Mouse (Mus musculus) neural tube, embryonic 13.5 days (tissue): ENCODE data around the gene Mical1. TPM values are rescaled to one million over a fixed set of nuclear protein-coding genes. Genes with fewer than 3 reads are reported as not detected.
"Not testable (repeated sequence)": the region's sequence is repeated elsewhere in the genome, so short reads cannot be mapped to it uniquely, and the experiment has no call there.

Experiments used
- ATAC-seq: fragments of 200-750 bp; cut with Nextera tagmentation; 2 replicates; pipeline ENCODE4 v1.8.0; 2017; ENCODE audit warnings: low read depth, mild to moderate bottlenecking, moderate TSS enrichment, moderate library complexity
- H3K27ac ChIP-seq: fragments of 300-500 bp; sonication (generic); replicated peaks from 2 replicates; pipeline ENCODE4 v1.5.1; 2015; ENCODE audit warnings: moderate library complexity, mild to moderate bottlenecking, inconsistent platforms
- H3K27me3 ChIP-seq: fragments of 300-500 bp; sonication (generic); 2 replicates; pipeline ENCODE4 v1.6.1; 2015; ENCODE audit warnings: mild to moderate bottlenecking, inconsistent platforms
- H3K36me3 ChIP-seq: fragments of 300-500 bp; sonication (generic); 2 replicates; pipeline ENCODE4 v1.6.1; 2015; ENCODE audit warnings: mild to moderate bottlenecking, inconsistent platforms
- H3K4me1 ChIP-seq: fragments of 300-500 bp; sonication (generic); replicated peaks from 2 replicates; pipeline ENCODE4 v1.6.1; 2015; ENCODE audit warnings: inconsistent platforms
- H3K4me2 ChIP-seq: fragments of 300-500 bp; sonication (generic); 2 replicates; pipeline ENCODE4 v1.6.1; 2015; ENCODE audit warnings: inconsistent platforms, mild to moderate bottlenecking, moderate library complexity
- H3K4me3 ChIP-seq: fragments of 300-500 bp; sonication (generic); 2 replicates; pipeline ENCODE4 v1.5.1; 2015; ENCODE audit warnings: mild to moderate bottlenecking, inconsistent platforms
- H3K9ac ChIP-seq: fragments of 300-500 bp; sonication (generic); 2 replicates; pipeline ENCODE4 v1.6.1; 2015; ENCODE audit warnings: moderate library complexity, mild to moderate bottlenecking, inconsistent platforms
- H3K9me3 ChIP-seq: fragments of 300-500 bp; sonication (generic); 2 replicates; pipeline ENCODE4 v1.6.1; 2016; ENCODE audit warnings: inconsistent platforms
- WGBS: fragments of 180-500 bp; shearing (Covaris S2); methylation state at CpG from one replicate; pipeline ENCODE4 v1.1.7; 2015; 5-methylcytosine and 5-hydroxymethylcytosine counted together
- polyA plus RNA-seq: library from polyadenylated mRNA; unstranded; fragments of >200 nt; fragmentation: Nextera tagmentation; extraction: Ambion mirVana; gene quantifications from 2 replicates; pipeline ENCODE4 v1.2.1, GENCODE M21; 2015

Mical1 gene
- polyA plus RNA-seq, 1 experiment from 2014 or later, result 36.0 TPM

GRCm38 (mm10) chr10:41505446-41505845, 29.3 kb downstream of the Mical1 start:
- not testable (repeated sequence) for H3K9ac ChIP-seq, H3K4me3 ChIP-seq, H3K27me3 ChIP-seq, H3K9me3 ChIP-seq, H3K4me2 ChIP-seq, H3K4me1 ChIP-seq, H3K27ac ChIP-seq, H3K36me3 ChIP-seq
- WGBS, result 3% methylated on average over 3 of the region's 3 CpGs
- ATAC-seq, result peak; percentile 87

- no peak overlapping the region for H3K4me2 ChIP-seq
- no peak overlapping the region for H3K9ac ChIP-seq
- no peak overlapping the region for H3K27ac ChIP-seq
- no peaks in the 10 kb centered on the region for H3K36me3 ChIP-seq
- WGBS, result 33% methylated on average over 2 of the region's 2 CpGs
- H3K4me3 ChIP-seq, result no peak overlapping the region
- ATAC-seq, result no peak
- no peaks in the 10 kb centered on the region for H3K4me1 ChIP-seq
- H3K9me3 ChIP-seq, result no peaks in the 10 kb centered on the region
- H3K27me3 ChIP-seq, result no peaks in the 10 kb centered on the region
Observed at GRCm38 (mm10) chr10:41509160-41509559, 33.0 kb downstream of the Mical1 start.

DNA sequence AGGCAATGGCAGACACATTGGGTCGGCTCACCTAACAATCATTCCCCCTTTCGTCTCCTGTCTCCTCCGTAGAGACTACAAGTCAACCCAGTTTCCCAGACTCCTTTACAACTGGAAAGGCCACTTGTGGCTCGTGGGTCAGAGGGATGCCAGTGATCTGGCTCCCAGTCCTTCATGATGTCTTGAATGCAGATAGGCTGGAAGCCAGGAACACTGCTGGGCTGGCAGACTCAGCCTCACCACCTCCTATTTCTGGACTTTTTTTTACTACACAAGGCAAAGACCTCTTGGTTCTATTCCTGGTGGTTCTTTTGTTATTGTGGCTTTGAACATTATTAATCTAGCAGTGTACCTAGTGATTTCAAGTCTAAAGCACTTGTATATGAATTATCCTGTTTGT, 38.2 kb downstream of the Mical1 start:
- Histone ChIP-seq H3K4me3 (no peak overlapping the region), H3K4me1 (no peaks in the 10 kb centered on the region), H3K9me3 (no peaks in the 10 kb centered on the region), H3K4me2 (no peak overlapping the region), H3K9ac (no peak overlapping the region), H3K36me3 (no peaks in the 10 kb centered on the region), H3K27ac (no peak overlapping the region), H3K27me3 (no peaks in the 10 kb centered on the region)
- WGBS, result 79% methylated on average over 4 of the region's 4 CpGs
- no peak for ATAC-seq

DNA sequence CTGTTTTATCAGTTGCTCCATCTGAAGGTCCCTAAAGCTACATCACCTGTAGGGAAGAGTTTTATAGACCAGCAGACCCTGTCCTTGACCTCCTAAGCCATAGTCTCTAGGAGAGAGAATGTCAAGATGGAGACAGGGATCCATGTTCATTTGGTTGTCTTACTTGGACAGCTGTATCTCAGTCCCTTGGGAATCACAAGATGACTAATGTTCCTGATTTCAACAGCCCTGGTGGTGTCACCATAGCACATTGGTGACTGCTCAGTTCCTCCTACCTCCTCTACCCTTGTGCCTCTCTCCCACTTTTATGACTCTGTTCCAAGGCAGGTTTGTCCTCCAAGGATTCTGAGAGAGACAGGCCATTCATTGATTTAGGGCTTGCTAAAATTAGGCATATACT, 38.8 kb downstream of the Mical1 start:
- Histone ChIP-seq H3K4me1 (no peaks in the 10 kb centered on the region), H3K27me3 (no peaks in the 10 kb centered on the region), H3K9ac (no peak overlapping the region), H3K4me2 (no peak overlapping the region), H3K4me3 (no peak overlapping the region), H3K36me3 (no peaks in the 10 kb centered on the region), H3K27ac (no peak overlapping the region), H3K9me3 (no peaks in the 10 kb centered on the region)
- no peak for ATAC-seq

DNA sequence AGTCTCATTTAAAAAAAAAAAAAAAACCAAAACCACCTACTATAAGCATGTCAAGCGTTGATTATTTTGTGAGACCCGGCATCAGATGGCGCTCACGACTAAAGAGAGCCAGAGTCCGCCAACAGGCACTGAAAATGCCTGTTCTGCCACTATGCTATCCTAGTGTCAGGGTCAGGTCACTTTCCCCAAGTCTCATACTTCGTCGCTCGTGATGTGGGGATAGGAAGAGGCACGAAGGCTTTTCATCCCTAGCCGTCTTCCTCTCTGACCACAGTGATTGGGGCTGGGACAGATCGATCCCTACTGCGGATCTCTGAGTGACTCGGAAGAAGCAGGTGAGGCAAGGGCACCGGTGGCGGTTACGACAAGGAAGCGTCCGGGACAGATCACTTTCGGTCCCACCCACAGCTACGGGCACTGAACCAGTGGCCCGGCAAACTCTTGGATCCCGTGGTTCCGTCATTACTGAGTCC, 42.4 kb downstream of the Mical1 start:
- Histone ChIP-seq H3K27ac (peak overlapping the region; percentile 97), H3K36me3 (0 out of 2 replicates have a peak, but pooled peaks cover 5% of the 10 kb centered on the region), H3K4me3 (peak overlapping the region; percentile 79), H3K4me2 (peak overlapping the region; percentile 62), H3K9ac (peak overlapping the region; percentile 85), H3K9me3 (no peaks in the 10 kb centered on the region), H3K27me3 (no peaks in the 10 kb centered on the region), H3K4me1 (peaks cover 31% of the 10 kb centered on the region)
- ATAC-seq, result peak; percentile 76
- WGBS, result under 1% methylated on average over 23 of the region's 23 CpGs

GRCm38 (mm10) chr10:41518981-41519618, 43.0 kb downstream of the Mical1 start, which contains the start of gene Cd164:
Cd164 (plus strand) TSS chr10:41519414.
- peak within 1 kb of the TSS; percentile 85 for H3K9ac ChIP-seq
- peak within 1 kb of the TSS; percentile 62 for H3K4me2 ChIP-seq
- peak; percentile 95 for ATAC-seq
- H3K27me3 ChIP-seq, result no peaks in the 10 kb centered on the region
- peak within 1 kb of the TSS; percentile 97 for H3K27ac ChIP-seq
- H3K4me3 ChIP-seq, result peak within 1 kb of the TSS; percentile 79
- under 1% methylated on average over 68 of the region's 69 CpGs for WGBS
- 0 out of 2 replicates have a peak, but pooled peaks cover 5% of the 10 kb centered on the region for H3K36me3 ChIP-seq
- H3K4me1 ChIP-seq, result peaks cover 32% of the 10 kb centered on the region
- no peaks in the 10 kb centered on the region for H3K9me3 ChIP-seq

DNA sequence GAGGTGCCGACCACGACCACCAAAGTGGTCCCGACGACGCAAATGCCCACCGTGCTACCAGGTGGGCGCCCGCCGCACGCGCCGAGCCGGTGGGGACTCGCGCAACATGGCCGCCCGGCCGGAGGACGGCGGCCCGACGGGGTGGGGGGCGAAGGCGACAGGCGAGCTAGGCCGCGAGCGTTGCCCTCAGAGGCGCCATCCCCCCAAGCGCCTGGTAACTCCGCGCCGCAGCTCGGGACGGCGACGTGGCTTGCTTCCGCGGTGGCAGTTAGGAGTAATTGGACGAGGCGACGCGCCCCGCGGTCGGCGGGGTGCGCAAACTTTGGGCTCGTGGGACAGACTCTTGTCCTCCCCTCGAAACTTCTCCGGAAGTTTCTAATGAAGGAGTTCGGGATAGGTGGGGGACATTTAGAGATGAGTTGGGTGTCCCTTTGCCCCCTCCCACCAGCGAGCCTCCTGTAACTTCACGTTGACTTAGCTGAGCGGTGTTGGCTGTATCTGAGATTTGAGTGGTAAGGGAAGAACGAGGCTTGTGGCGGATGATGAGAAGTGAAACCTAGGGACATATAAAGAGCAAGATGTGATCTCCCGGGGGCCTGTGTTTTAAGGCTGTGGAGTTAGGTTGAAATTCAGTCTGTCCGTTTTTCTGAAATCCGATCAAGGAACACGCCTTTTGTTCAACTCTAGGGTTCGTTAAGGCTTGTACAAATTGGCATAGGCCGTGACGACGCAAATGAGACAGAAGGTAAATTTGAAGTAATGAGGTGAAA, 43.7 kb downstream of the Mical1 start:
- Histone ChIP-seq H3K4me3 (peak overlapping the region; percentile 79), H3K9me3 (no peaks in the 10 kb centered on the region), H3K27ac (peak overlapping the region; percentile 97), H3K36me3 (peaks cover 10% of the 10 kb centered on the region), H3K9ac (peak overlapping the region; percentile 85), H3K27me3 (no peaks in the 10 kb centered on the region), H3K4me1 (peaks cover 32% of the 10 kb centered on the region), H3K4me2 (peak overlapping the region; percentile 62)
- ATAC-seq, result peak; percentile 73; the same call in 1 of the 2 replicates
- under 1% methylated on average over 65 of the region's 65 CpGs for WGBS

DNA sequence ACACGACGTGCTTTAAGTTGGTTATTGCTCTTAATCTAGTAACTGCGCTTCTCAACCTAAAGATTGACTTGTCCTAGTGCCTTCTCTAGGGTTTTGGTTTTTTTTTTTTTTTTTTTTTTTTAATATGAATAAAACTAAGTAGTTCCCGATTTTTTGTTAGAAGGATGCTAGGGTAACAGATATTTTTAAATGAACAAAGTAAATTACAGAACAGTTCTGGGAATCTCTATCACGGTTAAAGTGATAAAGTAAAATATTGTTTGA, 44.2 kb downstream of the Mical1 start:
- Histone ChIP-seq H3K4me2 (peak overlapping the region; percentile 62), H3K4me3 (peak overlapping the region; percentile 79), H3K27ac (no peak overlapping the region), H3K9me3 (no peaks in the 10 kb centered on the region), H3K36me3 (peaks cover 12% of the 10 kb centered on the region), H3K27me3 (no peaks in the 10 kb centered on the region), H3K9ac (peak overlapping the region; percentile 85), H3K4me1 (peaks cover 32% of the 10 kb centered on the region)
- 6% methylated on average over 5 of the region's 5 CpGs for WGBS
- ATAC-seq, result no peak

- no peaks in the 10 kb centered on the region for H3K9me3 ChIP-seq
- H3K4me3 ChIP-seq, result no peak overlapping the region
- peaks cover 28% of the 10 kb centered on the region for H3K36me3 ChIP-seq
- no peak overlapping the region for H3K27ac ChIP-seq
- no peak for ATAC-seq
- H3K27me3 ChIP-seq, result no peaks in the 10 kb centered on the region
- no peak overlapping the region for H3K9ac ChIP-seq
- H3K4me1 ChIP-seq, result peaks cover 32% of the 10 kb centered on the region
- 78% methylated on average over 3 of the region's 3 CpGs for WGBS
- no peak overlapping the region for H3K4me2 ChIP-seq
Observed at GRCm38 (mm10) chr10:41523386-41523785, 47.3 kb downstream of the Mical1 start.

GRCm38 (mm10) chr10:41525696-41526095, 49.6 kb downstream of the Mical1 start:
- peaks cover 48% of the 10 kb centered on the region for H3K36me3 ChIP-seq
- no peak overlapping the region for H3K9ac ChIP-seq
- peaks cover 30% of the 10 kb centered on the region for H3K4me1 ChIP-seq
- no peak overlapping the region for H3K4me2 ChIP-seq
- no peak overlapping the region for H3K27ac ChIP-seq
- ATAC-seq, result no peak
- 85% methylated on average over 1 of the region's 1 CpGs for WGBS
- no peak overlapping the region for H3K4me3 ChIP-seq
- H3K27me3 ChIP-seq, result no peaks in the 10 kb centered on the region
- no peaks in the 10 kb centered on the region for H3K9me3 ChIP-seq

DNA sequence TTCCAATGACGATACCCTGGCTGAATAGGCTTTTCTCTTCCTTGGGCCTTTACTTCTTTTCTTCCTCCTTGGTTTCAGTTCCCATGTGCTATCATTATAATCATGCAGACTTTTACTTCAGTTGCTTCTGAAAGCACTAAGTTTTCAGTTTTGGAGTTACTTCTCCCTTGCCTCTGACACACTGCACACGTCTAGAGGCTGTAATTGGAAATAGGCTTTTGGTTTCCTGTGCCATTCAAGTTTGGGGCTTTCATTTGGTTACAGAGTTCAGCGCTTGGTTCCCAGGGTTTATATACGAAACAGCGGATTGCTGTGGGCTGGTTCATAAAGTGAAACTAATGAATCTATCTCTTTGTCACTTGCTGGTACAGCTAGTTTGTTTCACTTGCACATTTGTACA, 53.9 kb downstream of the Mical1 start:
- no peak overlapping the region for H3K4me2 ChIP-seq
- ATAC-seq, result no peak
- H3K4me1 ChIP-seq, result no peaks in the 10 kb centered on the region
- no peak overlapping the region for H3K9ac ChIP-seq
- H3K4me3 ChIP-seq, result no peak overlapping the region
- H3K27me3 ChIP-seq, result no peaks in the 10 kb centered on the region
- no peak overlapping the region for H3K27ac ChIP-seq
- 91% methylated on average over 5 of the region's 5 CpGs for WGBS
- peaks cover 70% of the 10 kb centered on the region for H3K36me3 ChIP-seq
- no peaks in the 10 kb centered on the region for H3K9me3 ChIP-seq

DNA sequence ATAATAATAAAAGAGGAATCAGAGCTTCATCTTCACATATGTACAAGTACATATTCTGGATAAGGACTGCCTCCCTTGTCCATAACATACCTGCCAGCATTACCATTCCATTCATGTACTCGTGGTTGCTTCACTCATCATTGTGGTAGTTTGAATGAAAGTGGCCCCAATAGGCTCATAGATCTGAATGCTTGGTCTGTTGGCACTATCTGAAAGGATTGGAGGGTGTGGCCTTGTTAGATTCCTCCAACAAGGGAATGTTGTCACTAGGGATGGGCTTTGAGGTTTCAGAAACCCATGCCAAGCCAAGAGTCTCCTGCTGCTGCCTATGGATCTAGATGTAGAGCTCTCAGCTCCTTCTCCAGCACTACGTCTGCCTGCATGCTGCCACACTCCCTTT, 59.9 kb downstream of the Mical1 start:
- Histone ChIP-seq H3K4me3 (no peak overlapping the region), H3K27me3 (no peaks in the 10 kb centered on the region), H3K9me3 (no peaks in the 10 kb centered on the region), H3K9ac (no peak overlapping the region), H3K4me1 (no peaks in the 10 kb centered on the region), H3K36me3 (peaks cover 64% of the 10 kb centered on the region), H3K4me2 (no peak overlapping the region), H3K27ac (no peak overlapping the region)
- no peak for ATAC-seq
- WGBS, result 84% methylated on average over 2 of the region's 2 CpGs
